Mouse (Mus musculus) cerebellum, adult 8-10 months (tissue): ENCODE data around the gene Cdh3.
"Not testable (repeated sequence)": the region's sequence is repeated elsewhere in the genome, so short reads cannot be mapped to it uniquely, and the experiment has no call there.

Experiments used
- DNase-seq: peaks from one replicate; pipeline ENCODE4 v3.0.0; 2022

The Cdh3 gene

GRCm38 (mm10) chr8:106572175-106572574, 61.5 kb downstream of the Cdh3 start:
- DNase-seq, result not testable (repeated sequence)

DNA sequence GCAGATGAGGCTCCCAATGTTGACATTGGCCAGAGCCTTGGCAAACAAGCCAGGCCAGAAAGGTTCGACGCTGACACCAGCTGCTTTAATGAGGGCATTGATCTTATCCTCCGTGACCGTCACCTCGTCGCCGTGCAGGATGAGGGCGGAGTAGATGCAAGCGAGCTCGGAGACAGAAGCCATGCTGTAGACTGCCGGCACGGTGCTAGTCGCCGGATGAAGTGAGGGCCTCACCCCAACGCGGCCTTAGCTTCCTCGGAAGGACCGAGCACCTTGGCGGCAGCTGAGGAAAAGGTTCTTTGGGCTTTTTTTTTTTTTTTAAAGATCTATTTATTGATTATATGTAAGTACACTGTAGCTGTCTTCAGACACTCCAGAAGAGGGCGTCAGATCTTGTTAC, 62.5 kb downstream of the Cdh3 start, which contains the start of gene Gm10073:
Gene Gm10073 (minus strand): TSS at position 294 of the 400 bp plus-strand sequence.
- DNase-seq, result not testable (repeated sequence)

- DNase-seq, result no peak
Observed at GRCm38 (mm10) chr8:106574283-106574682, 63.6 kb downstream of the Cdh3 start.

DNA sequence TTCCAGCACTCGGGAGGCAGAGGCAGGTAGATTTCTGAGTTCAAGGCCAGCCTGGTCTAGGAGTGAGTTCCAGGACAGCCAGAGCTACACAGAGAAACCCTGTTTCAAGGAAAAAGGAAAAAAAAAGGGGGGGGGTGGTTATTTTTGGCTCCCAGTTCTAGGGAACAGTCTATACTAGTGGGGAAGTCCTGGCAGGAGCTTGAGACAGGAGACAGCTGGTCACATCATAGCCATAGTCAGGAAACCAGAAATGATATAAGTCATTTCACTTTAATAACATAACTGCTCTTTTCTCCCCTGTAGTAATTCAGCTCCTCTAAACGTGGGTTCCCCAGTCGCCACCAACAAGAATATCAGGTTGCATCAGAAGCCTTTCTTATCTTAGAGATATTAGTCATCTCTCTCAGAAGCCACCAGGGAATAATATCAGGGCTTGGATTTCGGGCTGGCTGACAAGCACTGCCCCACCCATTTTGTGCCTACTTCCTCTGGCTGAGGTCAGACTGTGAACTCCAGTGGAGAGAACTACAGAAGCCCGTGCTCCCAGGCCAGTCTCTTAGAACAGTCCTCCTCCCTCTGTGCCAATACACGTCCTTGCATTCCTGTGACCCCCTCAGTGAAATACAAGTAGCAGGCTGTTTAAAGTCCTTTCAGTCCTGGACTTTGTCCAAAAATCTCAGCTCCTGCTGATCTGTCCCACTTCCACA, 66.3 kb downstream of the Cdh3 start:
- no peak for DNase-seq

- no peak for DNase-seq
Observed at GRCm38 (mm10) chr8:106579510-106579909, 68.8 kb downstream of the Cdh3 start.

GRCm38 (mm10) chr8:106581344-106582088, 70.8 kb downstream of the Cdh3 start:
- no peak for DNase-seq

GRCm38 (mm10) chr8:106584942-106585670, 74.4 kb downstream of the Cdh3 start:
- DNase-seq, result no peak

GRCm38 (mm10) chr8:106585671-106586037, 75.0 kb downstream of the Cdh3 start:
- no peak for DNase-seq

GRCm38 (mm10) chr8:106586896-106587295, 76.2 kb downstream of the Cdh3 start:
- no peak for DNase-seq

DNA sequence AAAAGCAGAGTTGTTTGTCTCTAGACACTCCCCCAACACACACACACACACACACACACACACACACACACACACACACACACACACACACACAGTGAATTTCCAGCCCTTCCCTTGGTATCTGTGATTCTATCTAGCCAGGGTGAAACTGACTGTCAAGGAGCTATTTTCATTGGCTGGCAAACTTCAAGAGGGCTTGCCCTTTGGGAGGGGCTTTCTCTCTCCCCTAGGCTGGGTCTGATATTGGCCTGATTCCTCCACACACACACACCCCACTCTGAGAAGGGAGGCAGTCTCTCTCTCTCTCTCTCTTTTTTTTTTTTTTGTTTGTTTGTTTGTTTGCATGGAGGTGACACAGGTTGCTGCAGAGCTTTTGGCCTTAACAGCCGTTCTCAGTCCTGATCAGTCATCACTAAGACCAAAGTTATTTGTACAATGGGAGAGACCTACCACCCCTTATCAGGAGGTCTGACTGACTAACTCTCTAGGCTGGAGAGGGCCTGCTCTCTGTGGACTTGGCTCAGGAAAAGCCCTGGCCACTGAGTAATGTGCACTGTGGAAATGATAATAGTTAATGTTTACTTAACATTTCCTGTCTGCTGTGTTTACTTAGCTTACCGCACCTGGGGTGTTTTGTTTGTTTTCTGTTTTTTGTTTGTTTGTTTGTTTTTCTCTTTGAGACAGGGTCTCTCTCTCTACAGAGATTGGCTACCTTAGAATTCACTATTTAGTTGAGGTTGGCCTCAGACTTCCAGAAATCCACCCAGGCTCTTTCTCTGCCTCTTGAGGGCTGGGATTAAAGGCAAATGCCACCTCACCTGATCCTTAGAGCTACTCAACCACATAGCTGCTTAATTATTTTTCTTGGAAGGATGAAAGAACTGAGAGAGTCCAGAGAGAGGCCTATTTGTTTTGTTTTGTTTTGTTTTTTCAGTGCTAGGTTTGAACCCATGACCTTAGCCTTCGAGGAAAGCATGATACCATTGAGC, 78.0 kb downstream of the Cdh3 start:
- DNase-seq, result no peak

DNA sequence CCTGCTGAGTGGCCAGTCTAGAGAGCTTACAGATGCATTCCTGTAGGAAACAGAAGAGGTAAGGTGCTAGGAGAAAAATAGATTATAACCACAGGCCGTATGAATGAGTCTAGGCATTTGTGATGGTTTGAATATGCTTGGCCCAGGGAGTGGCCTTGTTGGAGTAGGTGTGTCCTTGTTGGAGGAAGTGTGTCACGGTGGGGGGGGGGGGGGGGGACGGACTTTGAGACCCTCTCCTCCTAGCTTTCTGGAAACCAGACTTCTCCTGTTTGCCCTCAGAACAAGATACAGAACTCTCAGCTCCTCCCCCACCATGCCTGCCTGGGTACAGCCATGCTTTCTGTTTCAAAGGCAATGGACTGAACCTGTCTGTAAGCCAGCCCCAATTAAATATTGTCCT, 81.8 kb downstream of the Cdh3 start:
- DNase-seq, result no peak

GRCm38 (mm10) chr8:106595623-106596022, 84.9 kb downstream of the Cdh3 start:
- DNase-seq, result not testable (repeated sequence)

- DNase-seq, result no peak
Observed at GRCm38 (mm10) chr8:106597067-106597466, 86.4 kb downstream of the Cdh3 start.

DNA sequence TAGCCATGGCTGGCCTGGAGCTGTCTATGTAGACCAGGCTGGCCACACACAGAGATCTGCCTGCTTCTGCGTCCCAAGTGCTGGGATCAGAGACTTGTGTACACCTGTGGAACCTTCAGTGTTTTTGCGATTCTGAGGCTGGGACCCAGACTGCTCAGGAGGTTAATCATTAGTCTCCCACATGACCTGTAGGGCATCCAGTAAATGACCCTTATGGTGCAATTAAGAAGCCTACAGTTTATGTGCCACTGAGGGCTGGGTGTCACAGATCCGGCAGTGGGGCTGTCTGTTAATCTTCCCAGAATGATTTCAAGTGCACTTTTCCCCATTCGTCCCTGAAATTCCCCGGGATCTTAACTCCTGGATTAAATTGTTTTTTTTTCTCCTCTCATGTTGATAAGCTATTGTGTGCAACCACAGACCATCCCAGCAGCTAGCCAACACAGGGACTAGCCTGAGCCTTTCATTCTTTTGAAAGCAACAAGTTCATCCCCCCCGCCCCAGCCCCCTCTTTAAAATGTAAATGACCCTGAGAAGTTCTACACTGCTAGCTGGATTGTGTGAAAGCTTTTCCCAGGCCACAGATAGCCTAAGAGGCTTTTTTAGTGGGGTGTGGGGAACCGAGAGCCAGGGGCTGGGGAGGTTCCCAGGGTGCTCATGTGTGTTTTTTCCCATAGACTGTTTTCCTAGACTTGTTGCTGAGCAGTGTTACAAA, 88.7 kb downstream of the Cdh3 start:
- DNase-seq, result no peak

GRCm38 (mm10) chr8:106603131-106603819, 92.6 kb downstream of the Cdh3 start, which contains the start of gene Cdh1:
TSS of gene Cdh1 (plus strand) at chr8:106603351.
- no peak for DNase-seq

- no peak for DNase-seq
Observed at GRCm38 (mm10) chr8:106603933-106604332, 93.2 kb downstream of the Cdh3 start.

GRCm38 (mm10) chr8:106605657-106606056, 95.0 kb downstream of the Cdh3 start:
- DNase-seq, result no peak

DNA sequence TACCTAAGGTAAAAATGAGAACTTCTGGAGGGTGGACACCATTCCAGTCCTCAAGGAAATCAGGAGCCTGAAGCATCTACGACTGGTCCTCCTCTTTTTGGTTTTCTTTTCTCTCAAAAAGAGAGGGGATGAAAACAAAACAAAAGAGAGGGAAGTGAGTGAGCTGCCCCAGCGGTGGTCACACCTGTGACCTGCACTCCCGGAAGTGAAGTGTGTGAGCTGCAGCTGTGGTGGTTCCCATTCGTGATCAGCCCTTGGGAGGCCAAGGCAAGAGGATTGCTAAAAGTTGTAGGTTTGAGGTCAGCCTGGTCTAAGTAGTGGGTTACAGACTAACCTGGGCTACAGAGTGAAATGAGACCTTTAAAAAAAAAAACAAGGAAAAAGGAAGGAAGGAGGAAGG, 95.4 kb downstream of the Cdh3 start:
- no peak for DNase-seq

DNA sequence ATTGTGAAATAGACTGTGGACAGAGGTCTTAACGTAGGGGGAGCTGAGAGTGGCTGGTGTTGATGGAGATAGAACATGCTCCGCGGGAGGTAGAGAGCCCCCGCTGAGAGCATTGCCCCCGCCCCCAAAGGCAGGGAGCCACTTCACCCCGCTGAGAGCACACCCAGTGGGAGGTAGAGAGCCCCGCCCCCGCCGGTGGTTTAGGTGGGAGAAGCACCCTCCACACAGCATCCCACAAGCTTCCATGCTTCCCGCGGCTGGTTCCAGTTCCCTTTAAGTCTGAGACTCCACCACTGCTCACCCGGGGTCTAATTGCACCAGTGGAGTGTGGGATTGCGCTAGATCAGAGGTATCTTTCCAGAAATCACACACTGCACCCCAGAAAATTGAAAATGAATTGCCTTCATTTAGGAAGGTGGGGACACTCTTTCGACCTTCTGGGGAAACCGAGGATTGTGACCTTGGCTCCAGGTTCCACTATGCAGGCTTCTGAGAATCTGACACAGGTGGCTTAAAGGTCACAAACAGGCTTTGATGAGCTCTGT, 96.0 kb downstream of the Cdh3 start:
- no peak for DNase-seq
